Mouse (Mus musculus) megakaryocyte, adult 5-6 weeks (primary cell): ENCODE results near the gene N4bp2l2. TPM values are rescaled to one million over a fixed set of nuclear protein-coding genes. Genes with fewer than 3 reads are reported as not detected.
A peak's percentile ranks its signal among the peaks of the same experiment; 100 is the strongest.

Experiments
- ATAC-seq: 2 replicates; pipeline ENCODE4 v1.8.0; 2016; ENCODE audit warnings: mild to moderate bottlenecking, inconsistent platforms; ENCODE audit not compliant: poor library complexity, severe bottlenecking
- total RNA-seq, 2 experiments: library from RNA; stranded (forward) in 1 of 2; stranded (reverse) in 1 of 2; fragments of 153-499, 151-499 nt in 1 of 2; fragments of 221-1000, 200-1000 nt in 1 of 2; gene quantifications; 2 replicates each; pipeline versions ENCODE4 v1.2.3 to v1.2.4; 2015 to 2017

N4bp2l2 gene
- total RNA-seq, 2 experiments from 2014 or later = 75.1 to 81.1 TPM

- no peak for ATAC-seq
Measured at GRCm38 (mm10) chr5:150598202-150599119, 67.5 kb downstream of the N4bp2l2 start.

- ATAC-seq = no peak
Measured at GRCm38 (mm10) chr5:150597088-150597487, 68.9 kb downstream of the N4bp2l2 start, which contains the start of gene N4bp2l1. Gene N4bp2l1 (minus strand): TSS chr5:150597188.

- peak; percentile 56 for ATAC-seq
Measured at GRCm38 (mm10) chr5:150595366-150596016, 70.5 kb downstream of the N4bp2l2 start.

- peak; percentile 2; the same call in 1 of the 2 replicates for ATAC-seq
Measured at GRCm38 (mm10) chr5:150594649-150595339, 71.2 kb downstream of the N4bp2l2 start.

GRCm38 (mm10) chr5:150593756-150594648 lies 72.0 kb downstream of the N4bp2l2 start:
- peak; percentile 13 for ATAC-seq

GRCm38 (mm10) chr5:150592904-150593755 lies 72.9 kb downstream of the N4bp2l2 start:
- peak; percentile 8 for ATAC-seq

- peak; percentile 62 for ATAC-seq
Measured at GRCm38 (mm10) chr5:150592186-150592903, 73.6 kb downstream of the N4bp2l2 start.

- no peak for ATAC-seq
Measured at GRCm38 (mm10) chr5:150589945-150590344, 76.0 kb downstream of the N4bp2l2 start.

GRCm38 (mm10) chr5:150584337-150584729 lies 81.7 kb downstream of the N4bp2l2 start:
- ATAC-seq = peak; percentile 27; the same call in 1 of the 2 replicates

- peak; percentile 71 for ATAC-seq
Measured at GRCm38 (mm10) chr5:150583622-150584336, 82.2 kb downstream of the N4bp2l2 start.

- no peak for ATAC-seq
Measured at GRCm38 (mm10) chr5:150583181-150583580, 82.8 kb downstream of the N4bp2l2 start.

GRCm38 (mm10) chr5:150581180-150581579 lies 84.8 kb downstream of the N4bp2l2 start:
- no peak for ATAC-seq

GRCm38 (mm10) chr5:150578613-150579171 lies 87.3 kb downstream of the N4bp2l2 start:
- peak; percentile 33; the same call in 1 of the 2 replicates for ATAC-seq

- ATAC-seq = no peak
Measured at GRCm38 (mm10) chr5:150576832-150577231, 89.2 kb downstream of the N4bp2l2 start.

- ATAC-seq = no peak
Measured at GRCm38 (mm10) chr5:150574885-150575284, 91.1 kb downstream of the N4bp2l2 start.

- no peak for ATAC-seq
Measured at GRCm38 (mm10) chr5:150574403-150574802, 91.6 kb downstream of the N4bp2l2 start.

- ATAC-seq = no peak
Measured at GRCm38 (mm10) chr5:150570496-150571219, 95.3 kb downstream of the N4bp2l2 start.
